Mouse (Mus musculus) NIH3T3 (cell line): Measurements from ENCODE around the gene Kcnk3.

Experiments used
- DNase-seq: peaks from one replicate; pipeline ENCODE4 v3.0.0-alpha.2; 2012; ENCODE audit warnings: low read depth

Kcnk3 gene

GRCm38 (mm10) chr5:30587681-30588300 is at the start of gene Kcnk3:
Gene Kcnk3, plus strand, starts transcription at chr5:30588170.
- DNase-seq, result peak; percentile 67

GRCm38 (mm10) chr5:30545698-30546097 is 42.3 kb upstream of the Kcnk3 start, which contains the start of gene Cib4:
Gene Cib4, minus strand, starts transcription at chr5:30545836.
- peak; percentile 83 for DNase-seq

GRCm38 (mm10) chr5:30548681-30549080 is 39.3 kb upstream of the Kcnk3 start:
- peak; percentile 55 for DNase-seq

GRCm38 (mm10) chr5:30550334-30551021 is 37.5 kb upstream of the Kcnk3 start:
- peak; percentile 86 for DNase-seq

- DNase-seq, result no peak
Measured at GRCm38 (mm10) chr5:30551022-30551638, 36.8 kb upstream of the Kcnk3 start.

GRCm38 (mm10) chr5:30552006-30552405 is 36.0 kb upstream of the Kcnk3 start:
- DNase-seq, result no peak

- DNase-seq, result no peak
Measured at GRCm38 (mm10) chr5:30553936-30554335, 34.0 kb upstream of the Kcnk3 start.

GRCm38 (mm10) chr5:30554981-30555380 is 33.0 kb upstream of the Kcnk3 start:
- DNase-seq, result no peak

GRCm38 (mm10) chr5:30556284-30556683 is 31.7 kb upstream of the Kcnk3 start:
- peak; percentile 80 for DNase-seq

- peak; percentile 89 for DNase-seq
Measured at GRCm38 (mm10) chr5:30559421-30559820, 28.5 kb upstream of the Kcnk3 start.

GRCm38 (mm10) chr5:30559986-30560493 is 27.9 kb upstream of the Kcnk3 start:
- peak; percentile 51 for DNase-seq

GRCm38 (mm10) chr5:30568479-30568878 is 19.5 kb upstream of the Kcnk3 start:
- no peak for DNase-seq

GRCm38 (mm10) chr5:30571820-30572219 is 16.1 kb upstream of the Kcnk3 start:
- DNase-seq, result no peak

- no peak for DNase-seq
Measured at GRCm38 (mm10) chr5:30574367-30574766, 13.6 kb upstream of the Kcnk3 start.

GRCm38 (mm10) chr5:30576233-30576632 is 11.7 kb upstream of the Kcnk3 start:
- DNase-seq, result no peak

GRCm38 (mm10) chr5:30577251-30577650 is 10.7 kb upstream of the Kcnk3 start:
- DNase-seq, result peak; percentile 51

- DNase-seq, result no peak
Measured at GRCm38 (mm10) chr5:30577654-30578310, 10.2 kb upstream of the Kcnk3 start.

GRCm38 (mm10) chr5:30578445-30579080 is 9.4 kb upstream of the Kcnk3 start:
- no peak for DNase-seq

GRCm38 (mm10) chr5:30580725-30581124 is 7.2 kb upstream of the Kcnk3 start:
- no peak for DNase-seq

GRCm38 (mm10) chr5:30582017-30582416 is 6.0 kb upstream of the Kcnk3 start:
- DNase-seq, result no peak

GRCm38 (mm10) chr5:30586616-30587015 is 1.4 kb upstream of the Kcnk3 start:
- DNase-seq, result no peak

GRCm38 (mm10) chr5:30587101-30587500 is 869 bp upstream of the Kcnk3 start:
- DNase-seq, result no peak
